Mouse (Mus musculus): ENCODE results near the gene Nt5dc3.
A peak's percentile ranks its signal among the peaks of the same experiment; 100 is the strongest.

Nt5dc3 gene

DNA sequence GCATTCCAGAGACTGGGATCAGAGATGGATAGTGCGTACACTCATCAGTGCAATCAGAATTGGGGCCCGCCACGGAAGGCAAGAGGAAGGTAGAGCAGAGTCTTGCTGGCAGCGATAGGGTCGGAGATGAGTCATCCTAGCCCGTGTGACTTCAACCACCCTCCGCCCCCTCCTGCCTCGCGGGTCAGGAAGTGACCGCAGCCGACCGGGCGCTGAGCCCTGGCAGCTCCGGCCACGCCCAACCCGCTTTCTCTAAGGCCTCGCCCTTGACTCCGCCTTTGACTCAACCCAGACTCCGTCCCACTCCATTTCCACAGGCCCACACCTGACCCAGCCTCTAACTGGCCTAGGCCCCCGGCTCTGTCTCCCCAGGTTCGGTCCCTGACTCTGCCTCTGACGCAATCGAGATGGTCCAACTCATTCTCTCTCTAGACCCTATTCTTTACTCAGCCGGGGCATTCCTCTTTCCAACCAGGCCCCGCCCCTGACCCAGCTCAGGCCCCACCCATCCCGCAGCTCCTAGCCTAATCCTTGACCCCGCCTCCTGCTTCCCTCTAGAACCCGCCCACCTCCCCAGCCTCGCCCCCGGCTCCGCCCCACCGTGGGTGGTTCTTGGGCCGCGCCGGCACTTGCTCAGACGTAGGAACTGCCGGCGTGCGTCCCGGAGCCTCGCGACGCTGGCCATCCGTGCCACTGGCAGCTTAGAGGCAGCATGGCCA is at the start of gene Nt5dc3:
Nt5dc3 (plus strand) TSS at position 608 of the 719 bp plus-strand sequence.
- DNase-seq (ENCODE audit: low spot score in 2 of 2), result peak; percentile 97 to 98

DNA sequence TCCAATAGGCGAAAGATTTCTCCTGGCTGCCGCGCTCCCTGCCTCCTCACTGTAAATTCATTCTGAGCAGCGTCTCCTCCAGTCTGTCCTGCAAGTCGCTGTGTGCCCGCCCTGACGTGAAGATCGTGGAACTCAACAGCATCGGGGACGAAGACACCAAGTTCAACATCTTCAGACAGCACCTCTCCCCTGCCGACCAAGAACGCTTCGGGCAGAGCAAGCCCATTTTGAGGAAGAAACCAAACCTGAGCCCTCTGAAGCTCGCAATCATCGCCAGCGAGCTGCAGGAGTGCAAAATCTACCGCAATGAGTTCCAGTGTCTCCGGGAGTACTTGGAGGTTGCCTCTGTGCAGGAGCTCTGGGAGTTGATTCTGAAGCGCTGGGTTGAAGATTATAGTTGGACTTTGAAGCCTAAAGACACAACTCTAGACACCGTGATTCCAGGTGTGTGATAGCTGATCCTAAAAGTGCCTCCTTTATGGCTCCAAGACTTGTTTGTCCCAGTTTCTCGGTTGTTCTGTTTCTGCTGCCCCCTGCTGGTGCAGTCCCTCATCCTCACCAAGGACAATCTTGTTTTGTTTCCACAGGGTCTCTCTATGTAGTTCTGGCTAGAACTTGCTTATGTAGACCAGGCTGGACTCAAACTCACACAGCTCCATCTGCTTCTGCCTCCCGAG is 47.8 kb upstream of the Nt5dc3 start:
- DNase-seq (ENCODE audit: low spot score in 2 of 2), result peak; percentile 77 to 80

DNA sequence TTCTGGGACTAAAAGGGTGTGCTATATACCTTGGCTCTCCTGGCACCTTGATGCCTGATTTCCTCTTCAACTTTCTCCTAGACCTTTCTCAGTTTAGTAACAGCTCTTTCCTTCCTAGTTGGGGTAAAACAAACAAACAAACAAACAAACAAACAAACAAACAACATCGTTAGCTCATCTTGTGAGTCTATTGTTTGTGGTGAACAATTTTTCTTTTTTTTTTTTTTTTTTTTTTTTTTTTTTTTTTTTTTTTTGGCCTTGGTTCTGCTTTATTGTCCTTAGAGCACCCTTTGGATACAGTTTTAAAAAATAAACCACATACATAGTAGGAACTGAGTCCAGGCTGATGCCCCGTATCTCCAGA is 47.3 kb upstream of the Nt5dc3 start:
- DNase-seq (ENCODE audit: low spot score in 2 of 2), result no peak

DNA sequence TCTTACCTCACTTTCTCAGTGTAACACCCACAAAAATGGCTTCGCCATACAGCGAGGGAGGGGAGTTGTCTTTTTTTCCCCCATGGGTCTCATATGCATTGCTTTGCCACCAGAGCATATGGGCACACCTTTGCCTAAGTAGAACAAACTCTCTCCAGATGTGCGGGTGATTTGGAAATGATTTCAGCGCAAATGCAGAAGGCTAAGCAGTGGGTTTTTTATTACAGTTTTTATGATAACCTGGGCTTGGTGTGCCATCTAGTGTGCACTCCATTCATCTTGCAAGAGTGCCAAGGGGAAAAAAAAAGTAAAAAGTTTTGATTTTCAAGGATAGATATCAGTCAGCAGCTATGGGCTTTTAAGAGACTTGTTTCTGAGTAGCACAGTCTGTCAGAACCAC is 43.8 kb upstream of the Nt5dc3 start:
- no peak for DNase-seq (ENCODE audit: low spot score in 2 of 2)

DNA sequence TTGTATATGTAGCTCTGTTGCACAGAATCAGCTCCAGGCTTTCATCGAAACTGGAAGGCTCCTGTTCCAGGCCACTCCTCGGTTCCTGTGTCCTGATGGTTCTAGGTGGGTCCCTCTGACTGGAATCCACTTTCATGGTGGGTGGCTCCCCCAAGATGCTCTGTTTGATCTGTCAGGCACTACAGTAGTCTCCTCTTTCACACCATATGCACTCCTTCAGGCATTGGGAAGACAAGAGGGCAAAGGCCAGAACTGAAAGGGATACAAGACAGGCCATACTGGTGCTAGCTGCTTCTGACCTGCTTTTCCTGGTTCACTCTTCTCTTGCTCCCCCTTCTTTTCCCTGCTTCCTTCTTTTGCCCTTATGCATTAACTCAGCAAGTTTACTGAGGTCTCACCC is 35.9 kb upstream of the Nt5dc3 start:
- no peak for DNase-seq (ENCODE audit: low spot score in 2 of 2)

DNA sequence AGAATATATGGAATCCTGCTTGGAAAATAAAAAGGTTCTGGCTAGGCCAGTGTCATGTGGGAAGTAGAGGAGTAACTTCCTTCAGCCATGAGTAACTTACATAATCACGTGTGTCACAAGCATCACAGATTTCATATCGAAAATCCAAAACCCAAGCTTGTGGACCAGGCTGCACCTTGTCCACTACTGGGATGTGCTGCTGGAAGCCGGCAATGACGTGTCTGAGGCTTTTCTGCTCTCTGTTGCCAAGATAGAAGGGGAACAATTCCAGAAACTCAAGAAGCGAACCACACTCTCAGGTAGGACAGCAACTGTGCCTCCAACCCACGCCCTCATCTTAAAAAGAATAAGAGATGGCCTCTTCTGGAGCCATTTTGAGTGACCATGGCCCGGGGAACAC is 34.5 kb upstream of the Nt5dc3 start:
- DNase-seq (ENCODE audit: low spot score in 2 of 2), result no peak

DNA sequence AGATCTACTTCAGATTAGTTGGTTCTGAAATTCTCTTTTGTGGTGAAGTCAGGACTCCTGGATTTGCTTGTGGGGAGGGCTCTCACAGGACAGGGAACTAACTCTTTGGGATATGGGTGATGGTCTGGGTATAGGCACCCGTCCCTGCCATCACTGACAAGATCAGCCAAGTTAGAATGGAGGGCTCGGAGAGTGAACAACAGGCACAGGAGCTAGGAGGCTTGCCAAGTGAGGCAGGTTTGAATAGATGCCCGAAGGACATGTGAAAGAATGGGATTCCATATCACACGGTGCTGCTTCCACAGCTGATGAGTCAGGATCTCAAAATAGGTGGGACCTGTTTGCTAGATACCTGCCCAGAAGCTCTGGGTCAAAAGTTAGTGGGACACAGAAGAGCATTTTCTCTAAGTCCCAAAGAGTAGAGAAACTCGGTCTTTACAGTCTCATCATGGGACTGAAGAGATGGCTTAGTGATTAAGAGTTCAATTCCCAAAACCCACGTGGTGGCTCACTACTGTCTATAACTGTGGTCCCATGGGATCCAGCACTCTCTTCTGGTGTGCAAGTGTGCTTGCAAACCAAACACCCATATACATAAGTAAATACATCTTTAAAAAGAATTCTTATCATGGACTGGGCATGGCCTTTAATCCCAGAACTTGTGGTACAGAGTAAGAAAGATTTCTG is 22.8 kb upstream of the Nt5dc3 start:
- no peak for DNase-seq (ENCODE audit: low spot score in 2 of 2)

DNA sequence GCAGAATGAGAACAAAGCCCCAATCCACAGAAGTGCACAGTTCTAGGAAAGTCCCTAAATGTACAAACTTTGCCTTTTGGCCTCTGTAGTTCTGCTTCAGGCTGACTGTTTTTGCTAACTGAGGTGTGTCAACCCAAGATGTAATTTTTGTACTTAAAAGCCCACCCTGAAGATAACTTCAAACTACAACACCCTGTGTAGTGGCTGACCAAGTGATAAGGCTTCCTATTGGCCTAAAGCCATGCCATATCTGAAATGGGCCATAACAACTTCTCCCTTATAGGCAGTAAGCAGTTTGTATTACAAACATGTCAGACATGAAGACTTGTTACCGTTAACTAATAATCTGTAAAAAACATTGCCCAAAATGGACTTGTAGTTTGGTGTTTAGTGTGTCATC is 21.1 kb upstream of the Nt5dc3 start:
- DNase-seq (ENCODE audit: low spot score in 2 of 2), result no peak

DNA sequence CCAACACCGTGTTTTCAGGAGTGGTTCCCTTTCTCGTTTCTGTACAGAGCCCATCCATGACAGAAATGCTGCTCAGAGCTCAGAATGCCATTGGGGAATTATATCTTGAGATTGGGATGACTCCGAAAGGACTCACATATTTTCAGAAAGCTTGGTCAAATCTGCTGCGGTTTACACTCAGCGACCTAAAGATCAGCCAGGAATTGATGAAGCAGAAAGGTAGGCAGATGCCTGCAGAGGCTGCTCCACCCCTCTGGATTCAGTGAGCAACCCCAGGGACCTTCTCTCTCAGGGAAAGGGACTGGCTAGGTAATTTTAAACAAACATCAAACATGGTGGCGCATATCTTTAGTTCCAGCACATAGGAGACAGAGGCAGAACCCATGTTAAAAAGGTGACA is 20.6 kb upstream of the Nt5dc3 start:
- no peak for DNase-seq (ENCODE audit: low spot score in 2 of 2)

DNA sequence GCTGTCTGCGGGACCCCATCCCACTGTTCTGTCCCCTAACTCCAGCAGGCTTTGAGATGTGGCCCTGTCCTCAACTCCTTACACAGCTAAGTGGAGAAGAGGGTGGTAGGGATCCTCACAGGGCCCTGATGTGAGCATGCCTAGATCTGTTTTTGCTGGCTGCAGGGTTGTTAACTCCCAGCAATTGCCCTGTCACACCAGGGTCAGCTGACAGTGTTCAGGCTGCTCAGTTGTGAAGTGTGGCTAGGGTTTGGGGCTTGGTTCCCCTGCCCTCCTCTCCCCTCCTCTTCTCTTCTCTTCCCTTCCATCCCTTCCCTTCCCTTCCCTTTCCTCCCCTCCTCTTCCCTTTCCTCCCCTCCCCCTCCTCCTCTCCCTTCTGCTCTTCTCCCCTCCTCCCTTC is 17.6 kb upstream of the Nt5dc3 start:
- no peak for DNase-seq (ENCODE audit: low spot score in 2 of 2)

DNA sequence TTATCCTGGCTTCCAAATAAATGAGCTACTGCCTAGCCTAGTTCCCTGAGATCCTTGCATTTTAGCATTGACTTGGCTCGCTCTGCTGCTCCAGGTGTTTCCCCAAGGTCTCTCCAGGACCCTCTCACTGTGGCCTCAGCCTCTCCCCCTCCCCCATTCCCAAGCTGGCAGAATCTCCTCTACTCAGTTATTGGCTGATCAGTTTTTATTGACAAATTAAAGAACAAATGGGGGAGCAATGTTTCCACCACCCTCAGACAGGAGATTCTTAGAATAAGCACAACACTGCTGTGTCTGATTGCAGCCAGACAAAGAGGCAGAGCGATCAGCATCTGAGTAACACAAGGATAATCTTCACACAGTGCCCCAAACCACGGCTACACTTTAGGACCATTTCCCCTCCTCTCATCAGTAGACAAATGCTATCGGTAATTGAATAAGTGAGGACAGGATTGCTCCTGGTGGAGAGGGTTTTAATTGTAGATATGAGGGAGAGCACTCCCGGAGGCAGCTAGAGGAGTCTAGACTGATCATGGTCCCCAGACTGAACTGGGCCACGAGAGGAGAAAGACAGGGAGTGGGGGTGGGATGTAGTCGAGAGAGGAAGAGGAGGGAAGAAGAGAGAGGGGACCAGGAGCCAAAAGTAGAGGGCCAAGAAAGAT is 17.0 kb upstream of the Nt5dc3 start:
- DNase-seq (ENCODE audit: low spot score in 2 of 2), result no peak

DNA sequence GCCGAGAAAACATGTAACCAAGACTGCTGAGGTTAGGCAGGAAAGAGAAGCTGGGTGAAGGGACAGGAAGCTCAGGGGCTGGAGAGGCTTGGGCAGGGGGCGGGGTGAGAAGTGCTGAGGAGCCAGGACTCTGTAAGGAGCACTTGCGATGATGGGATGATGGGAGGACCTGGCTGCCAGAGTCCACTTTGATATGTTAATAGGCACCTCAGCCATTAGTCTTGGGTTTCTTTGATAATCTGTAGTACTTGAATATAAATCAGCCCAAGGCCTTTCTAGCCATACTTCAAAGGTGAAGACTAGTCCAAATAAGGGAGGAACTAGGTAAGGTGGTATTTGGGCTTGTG is 16.4 kb upstream of the Nt5dc3 start:
- no peak for DNase-seq (ENCODE audit: low spot score in 2 of 2)

DNA sequence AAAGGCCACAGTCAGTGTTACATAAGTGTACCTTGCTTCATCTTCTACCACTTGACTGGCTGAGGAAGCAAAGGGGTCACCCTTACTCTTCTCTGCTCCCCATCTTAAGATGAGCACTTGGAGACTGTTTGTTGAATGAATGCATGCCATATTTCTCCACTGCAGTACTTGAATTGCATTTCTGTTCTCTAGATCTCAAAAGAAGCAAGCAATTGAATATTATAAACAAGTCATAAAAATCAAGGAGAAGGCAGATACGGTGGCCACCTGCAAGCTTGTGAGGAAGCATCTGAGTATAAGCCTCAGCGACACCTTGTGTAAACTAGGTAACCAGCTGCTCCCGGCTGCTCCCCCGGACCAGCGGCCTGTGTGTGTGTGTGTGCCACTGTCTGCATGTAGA is 15.1 kb upstream of the Nt5dc3 start, which contains the start of gene Gm49358:
Gm49358 (plus strand) TSS at position 301 of the 400 bp plus-strand sequence.
- DNase-seq (ENCODE audit: low spot score in 2 of 2), result no peak

DNA sequence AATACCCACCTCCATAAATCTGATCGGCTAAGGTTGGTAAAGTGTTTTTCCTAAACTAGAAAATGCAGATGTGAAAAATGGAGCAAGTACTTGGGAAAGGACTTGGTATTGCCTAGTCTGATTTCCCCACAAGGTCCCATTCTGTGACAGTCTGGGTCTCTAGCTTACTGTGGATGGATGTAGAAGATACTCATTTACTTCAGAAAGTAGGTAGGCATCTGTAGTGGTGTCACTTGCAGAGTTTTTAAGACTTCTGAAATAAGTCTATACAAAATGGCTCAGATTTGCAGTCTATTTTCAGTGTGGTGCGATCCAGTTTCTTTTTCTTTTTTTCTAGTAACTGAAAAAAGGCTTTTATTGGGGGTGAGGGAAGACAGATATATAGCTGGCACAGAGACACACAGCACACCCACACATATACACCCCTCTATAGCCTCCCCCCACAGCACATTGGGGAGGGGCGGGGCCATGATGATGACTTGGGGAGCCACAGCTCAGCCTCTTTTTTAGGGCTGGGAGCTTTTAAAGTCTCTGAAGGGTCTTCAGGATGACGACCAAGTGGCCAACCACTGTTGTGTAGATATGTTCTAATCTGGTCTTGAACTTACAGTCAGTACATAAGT is 13.3 kb upstream of the Nt5dc3 start:
- no peak for DNase-seq (ENCODE audit: low spot score in 2 of 2)

DNA sequence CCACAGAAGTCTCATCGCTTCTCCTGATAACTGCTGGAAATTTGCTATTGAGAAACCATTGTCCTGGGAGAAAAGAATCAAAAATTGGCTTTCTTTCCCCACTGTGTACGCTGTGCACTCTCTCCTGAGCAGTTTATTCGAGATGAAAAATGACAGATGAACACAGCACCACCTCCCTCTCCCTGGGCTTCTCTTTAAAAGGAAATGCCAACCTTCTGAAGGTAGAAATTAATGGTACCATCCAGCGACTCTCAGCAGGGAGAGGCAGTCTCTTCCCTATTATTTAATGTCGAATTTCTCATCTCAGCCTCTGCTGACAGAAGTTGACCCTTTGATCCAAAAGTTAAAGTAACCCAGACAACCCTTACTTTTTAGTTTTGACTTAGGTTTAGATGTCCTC is 9.6 kb upstream of the Nt5dc3 start:
- DNase-seq (ENCODE audit: low spot score in 2 of 2), result no peak

DNA sequence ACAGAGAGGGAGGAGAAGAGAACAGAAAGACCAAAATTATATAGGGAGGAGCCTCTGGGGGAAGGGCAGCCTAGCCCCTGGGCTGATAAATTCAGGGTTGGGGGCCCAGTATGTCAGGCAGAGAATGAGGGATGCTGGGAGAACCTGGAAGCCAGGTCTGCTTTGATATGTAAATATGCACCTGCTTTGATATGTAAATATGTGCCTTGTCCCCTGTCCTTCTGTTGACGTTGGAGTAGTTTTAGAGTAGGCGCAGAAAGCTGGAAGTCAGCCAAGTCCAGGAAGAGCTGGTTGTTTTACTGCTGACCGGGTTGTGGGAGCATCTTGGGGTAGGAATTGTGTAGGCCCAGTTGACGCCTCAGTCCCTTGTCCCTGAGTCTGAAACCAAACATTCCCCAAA is 9.0 kb upstream of the Nt5dc3 start:
- no peak for DNase-seq (ENCODE audit: low spot score in 2 of 2)

DNA sequence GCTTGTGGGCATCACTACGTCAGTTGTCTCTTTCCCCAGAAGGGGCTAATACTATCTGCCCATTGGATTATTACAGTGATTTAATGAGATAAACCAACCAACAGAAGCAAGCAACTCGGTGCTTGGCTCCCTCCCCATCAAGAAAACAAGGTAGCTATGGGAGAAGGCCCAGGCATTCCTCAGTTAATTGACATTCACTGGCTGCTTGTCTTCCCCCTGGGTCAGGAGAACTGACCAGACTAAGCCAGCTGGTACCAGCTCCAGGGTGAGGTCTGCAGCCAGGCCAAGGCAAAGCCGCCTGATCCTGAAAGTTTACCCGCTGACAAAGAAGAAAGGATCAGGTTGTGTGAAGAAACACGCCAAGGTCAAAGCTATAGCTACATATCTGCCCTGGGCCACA is 7.1 kb upstream of the Nt5dc3 start:
- DNase-seq (ENCODE audit: low spot score in 2 of 2), result no peak

DNA sequence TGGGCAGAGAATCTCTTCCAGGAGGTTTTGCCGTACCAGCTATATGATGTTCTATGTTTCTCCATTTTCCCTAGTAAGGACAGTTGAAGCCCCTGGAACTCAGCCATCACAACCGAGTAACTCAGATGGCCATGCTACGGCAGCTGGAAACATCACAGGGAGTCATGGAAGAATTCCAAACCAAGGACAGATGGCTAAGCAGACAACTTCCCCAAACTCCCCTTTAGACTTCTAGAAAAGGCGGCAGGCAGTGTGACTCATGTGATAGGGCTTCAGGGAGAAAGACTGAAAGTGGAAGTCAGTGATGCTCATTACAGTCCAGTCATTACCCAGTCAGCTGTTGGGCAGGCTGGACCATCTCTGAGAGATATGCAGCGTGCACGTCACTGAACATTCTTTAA is 6.6 kb upstream of the Nt5dc3 start:
- DNase-seq (ENCODE audit: low spot score in 2 of 2), result no peak

DNA sequence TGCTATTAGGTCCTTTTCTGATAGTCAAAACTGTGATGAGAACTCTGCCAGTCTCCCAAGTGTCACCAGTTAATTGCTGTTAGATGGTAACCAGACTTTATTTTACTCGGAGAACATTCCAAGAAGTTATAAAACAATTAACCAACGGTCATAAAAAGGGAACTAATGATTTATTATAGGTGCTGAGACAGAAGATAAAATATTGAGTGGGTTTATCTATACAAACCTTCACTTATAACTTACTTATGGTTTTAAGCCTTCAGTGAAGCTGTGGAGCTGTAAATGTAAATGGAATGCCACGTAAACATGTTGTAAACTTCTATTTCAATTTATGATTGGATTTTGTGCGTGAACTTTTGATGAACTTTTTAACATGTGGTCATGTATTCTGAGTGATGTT is 5.4 kb upstream of the Nt5dc3 start:
- DNase-seq (ENCODE audit: low spot score in 2 of 2), result no peak

DNA sequence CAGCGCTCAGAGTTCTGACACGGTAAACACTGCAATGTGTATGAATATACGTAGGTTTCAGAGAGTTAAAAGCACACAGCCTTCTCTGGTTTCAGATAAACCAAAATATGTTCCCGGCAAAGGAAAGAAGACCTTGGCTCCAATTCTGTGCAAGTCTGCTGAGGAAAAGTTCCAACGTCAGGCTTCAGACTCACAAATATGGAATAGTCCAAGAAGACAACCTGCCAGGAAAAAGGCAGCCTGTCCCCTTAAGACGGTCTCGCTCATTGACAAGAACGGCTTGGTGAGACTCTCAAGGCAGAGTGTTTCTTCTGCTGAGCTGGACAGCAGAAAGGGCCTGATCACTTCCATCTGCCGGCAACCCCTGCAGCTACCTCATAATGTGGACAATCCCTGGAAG is 2.5 kb upstream of the Nt5dc3 start:
- no peak for DNase-seq (ENCODE audit: low spot score in 2 of 2)

DNA sequence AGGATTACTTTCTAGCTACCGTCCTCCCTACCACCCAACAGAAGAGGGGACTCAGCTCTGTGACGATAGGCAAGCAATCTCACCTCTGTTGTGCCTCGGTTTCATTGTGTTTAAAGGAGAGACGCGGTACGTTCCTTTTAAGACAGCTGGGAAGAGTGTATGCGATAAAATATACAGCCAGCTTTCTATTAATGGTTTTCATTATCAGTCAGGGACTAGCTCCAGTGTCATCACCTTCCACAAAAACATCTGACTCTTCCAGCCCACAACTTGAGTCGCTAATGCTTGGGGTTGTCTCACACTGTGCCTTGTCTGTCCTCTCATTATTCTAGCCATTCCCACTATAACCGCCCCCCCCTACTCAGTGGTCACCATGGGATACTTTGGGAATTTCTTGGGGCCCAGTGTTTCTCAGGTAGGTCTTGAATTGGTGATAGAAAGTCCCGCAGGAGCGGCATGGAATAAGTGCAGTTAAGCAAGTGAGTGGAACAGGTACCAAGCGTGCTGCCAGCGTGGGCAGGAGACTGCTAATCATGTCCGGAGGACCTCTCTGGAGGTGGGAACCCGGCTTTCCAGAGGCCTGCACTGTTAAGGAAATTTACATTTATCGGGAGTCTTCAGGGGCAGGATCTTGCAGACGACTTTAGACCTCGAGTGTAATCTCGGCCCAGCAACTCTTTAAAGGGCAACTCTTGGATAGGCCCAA is 1.0 kb upstream of the Nt5dc3 start:
- DNase-seq (ENCODE audit: low spot score in 2 of 2), result no peak
